Mouse (Mus musculus): Measurements from ENCODE around the gene Fam78b. TPM values are rescaled to one million over a fixed set of nuclear protein-coding genes. Genes with fewer than 3 reads are reported as not detected.

Fam78b gene
- polyA plus RNA-seq, 1 experiment, result 1.6 TPM

- Histone ChIP-seq H3K27me3 (ENCODE audit: control insufficient read depth, insufficient read depth, low read length) (no peaks in the 10 kb centered on the region), H3K4me3 (ENCODE audit: control insufficient read depth, insufficient read depth, low read length) (no peak overlapping the region), H3K27ac (ENCODE audit: control insufficient read depth, insufficient read depth, low read length) (no peak overlapping the region), H3K36me3 (ENCODE audit: control insufficient read depth, insufficient read depth, low read length) (no peaks in the 10 kb centered on the region), H3K4me1 (replicated peaks; ENCODE audit: control insufficient read depth, insufficient read depth, low read length) (no peaks in the 10 kb centered on the region)
- 92% methylated on average over 2 of the region's 2 CpGs for WGBS
- DNase-seq, result no peak
- TF ChIP-seq POLR2A (IDR thresholded peaks at IDR 0.05; ENCODE audit: control insufficient read depth, extremely low read depth, insufficient read depth, low read length, poor library complexity), result no peak
- TF ChIP-seq CTCF (IDR thresholded peaks at IDR 0.05; ENCODE audit: borderline replicate concordance, control insufficient read depth, extremely low read depth, insufficient read depth, low read length, poor library complexity), result no peak
These were observed 121.2 kb downstream of the Fam78b start for GRCm38 (mm10) chr1:167122436-167122835.

- Histone ChIP-seq H3K4me3 (ENCODE audit: control insufficient read depth, insufficient read depth, low read length) (no peak overlapping the region), H3K4me1 (replicated peaks; ENCODE audit: control insufficient read depth, insufficient read depth, low read length) (no peaks in the 10 kb centered on the region), H3K36me3 (ENCODE audit: control insufficient read depth, insufficient read depth, low read length) (no peaks in the 10 kb centered on the region), H3K27me3 (ENCODE audit: control insufficient read depth, insufficient read depth, low read length) (no peaks in the 10 kb centered on the region), H3K27ac (ENCODE audit: control insufficient read depth, insufficient read depth, low read length) (no peak overlapping the region)
- TF ChIP-seq CTCF (IDR thresholded peaks at IDR 0.05; ENCODE audit: borderline replicate concordance, control insufficient read depth, extremely low read depth, insufficient read depth, low read length, poor library complexity), result no peak
- no peak for TF ChIP-seq POLR2A (IDR thresholded peaks at IDR 0.05; ENCODE audit: control insufficient read depth, extremely low read depth, insufficient read depth, low read length, poor library complexity)
- no peak for DNase-seq
These were observed 122.3 kb downstream of the Fam78b start for GRCm38 (mm10) chr1:167123551-167123950.

GRCm38 (mm10) chr1:167125870-167126269 is 124.7 kb downstream of the Fam78b start:
- H3K27me3 ChIP-seq (ENCODE audit: control insufficient read depth, insufficient read depth, low read length), result no peaks in the 10 kb centered on the region
- no peak overlapping the region for H3K4me3 ChIP-seq (ENCODE audit: control insufficient read depth, insufficient read depth, low read length)
- no peaks in the 10 kb centered on the region for H3K4me1 ChIP-seq (replicated peaks; ENCODE audit: control insufficient read depth, insufficient read depth, low read length)
- TF ChIP-seq POLR2A (IDR thresholded peaks at IDR 0.05; ENCODE audit: control insufficient read depth, extremely low read depth, insufficient read depth, low read length, poor library complexity) (no peak), CTCF (IDR thresholded peaks at IDR 0.05; ENCODE audit: borderline replicate concordance, control insufficient read depth, extremely low read depth, insufficient read depth, low read length, poor library complexity) (no peak)
- H3K27ac ChIP-seq (ENCODE audit: control insufficient read depth, insufficient read depth, low read length), result no peak overlapping the region
- H3K36me3 ChIP-seq (ENCODE audit: control insufficient read depth, insufficient read depth, low read length), result no peaks in the 10 kb centered on the region
- WGBS, result 76% methylated on average over 3 of the region's 3 CpGs
- no peak for DNase-seq

DNA sequence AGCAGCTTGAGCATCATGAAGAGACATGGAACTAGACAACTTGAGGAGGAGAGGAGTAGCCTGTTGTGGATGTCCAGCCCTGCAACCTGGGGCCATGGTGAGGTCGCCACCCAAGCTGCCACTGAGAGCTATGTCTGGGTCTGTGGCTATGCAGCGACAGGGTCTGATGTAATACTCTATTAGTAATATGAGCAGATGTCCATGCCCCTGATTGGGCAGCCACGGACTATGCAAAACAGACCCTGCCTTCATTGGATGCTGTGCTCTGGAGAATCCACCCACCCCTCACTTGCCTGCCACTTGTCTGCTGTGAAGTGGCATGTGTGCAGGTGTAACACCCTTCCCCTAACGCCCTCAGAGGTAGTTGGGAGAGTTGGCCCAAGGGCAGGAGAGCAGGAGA is 125.1 kb downstream of the Fam78b start:
- no peak for TF ChIP-seq CTCF (IDR thresholded peaks at IDR 0.05; ENCODE audit: borderline replicate concordance, control insufficient read depth, extremely low read depth, insufficient read depth, low read length, poor library complexity)
- no peak for TF ChIP-seq POLR2A (IDR thresholded peaks at IDR 0.05; ENCODE audit: control insufficient read depth, extremely low read depth, insufficient read depth, low read length, poor library complexity)
- H3K36me3 ChIP-seq (ENCODE audit: control insufficient read depth, insufficient read depth, low read length), result no peaks in the 10 kb centered on the region

GRCm38 (mm10) chr1:167135748-167136147 is 134.5 kb downstream of the Fam78b start:
- Histone ChIP-seq H3K27me3 (ENCODE audit: control insufficient read depth, insufficient read depth, low read length) (no peaks in the 10 kb centered on the region), H3K4me1 (replicated peaks; ENCODE audit: control insufficient read depth, insufficient read depth, low read length) (no peaks in the 10 kb centered on the region), H3K27ac (ENCODE audit: control insufficient read depth, insufficient read depth, low read length) (no peak overlapping the region), H3K4me3 (ENCODE audit: control insufficient read depth, insufficient read depth, low read length) (no peak overlapping the region), H3K36me3 (ENCODE audit: control insufficient read depth, insufficient read depth, low read length) (no peaks in the 10 kb centered on the region)
- DNase-seq, result no peak
- no peak for TF ChIP-seq CTCF (IDR thresholded peaks at IDR 0.05; ENCODE audit: borderline replicate concordance, control insufficient read depth, extremely low read depth, insufficient read depth, low read length, poor library complexity)
- TF ChIP-seq POLR2A (IDR thresholded peaks at IDR 0.05; ENCODE audit: control insufficient read depth, extremely low read depth, insufficient read depth, low read length, poor library complexity), result no peak
- WGBS, result 87% methylated on average over 5 of the region's 5 CpGs

More for the DNA sequence above, 125.1 kb downstream of the Fam78b start:
- Histone ChIP-seq H3K4me3 (ENCODE audit: control insufficient read depth, insufficient read depth, low read length) (no peak overlapping the region), H3K4me1 (replicated peaks; ENCODE audit: control insufficient read depth, insufficient read depth, low read length) (no peaks in the 10 kb centered on the region), H3K27ac (ENCODE audit: control insufficient read depth, insufficient read depth, low read length) (no peak overlapping the region), H3K27me3 (ENCODE audit: control insufficient read depth, insufficient read depth, low read length) (no peaks in the 10 kb centered on the region)
- 72% methylated on average over 4 of the region's 4 CpGs for WGBS
- DNase-seq, result no peak
